Mouse (Mus musculus) erythroblast, embryonic 14.5 days (primary cell): Measurements from ENCODE around the gene Pgm2.

ENCODE experiments used
- GATA1 ChIP-seq: IDR thresholded peaks from 2 replicates; pipeline ENCODE4 v1.6.1; 2012; ENCODE audit warnings: low read length, inconsistent platforms, mixed read lengths
- TAL1 ChIP-seq: IDR thresholded peaks from 3 replicates; pipeline ENCODE4 v1.6.1; 2012; ENCODE audit warnings: low read length, inconsistent platforms, mixed read lengths

DNA sequence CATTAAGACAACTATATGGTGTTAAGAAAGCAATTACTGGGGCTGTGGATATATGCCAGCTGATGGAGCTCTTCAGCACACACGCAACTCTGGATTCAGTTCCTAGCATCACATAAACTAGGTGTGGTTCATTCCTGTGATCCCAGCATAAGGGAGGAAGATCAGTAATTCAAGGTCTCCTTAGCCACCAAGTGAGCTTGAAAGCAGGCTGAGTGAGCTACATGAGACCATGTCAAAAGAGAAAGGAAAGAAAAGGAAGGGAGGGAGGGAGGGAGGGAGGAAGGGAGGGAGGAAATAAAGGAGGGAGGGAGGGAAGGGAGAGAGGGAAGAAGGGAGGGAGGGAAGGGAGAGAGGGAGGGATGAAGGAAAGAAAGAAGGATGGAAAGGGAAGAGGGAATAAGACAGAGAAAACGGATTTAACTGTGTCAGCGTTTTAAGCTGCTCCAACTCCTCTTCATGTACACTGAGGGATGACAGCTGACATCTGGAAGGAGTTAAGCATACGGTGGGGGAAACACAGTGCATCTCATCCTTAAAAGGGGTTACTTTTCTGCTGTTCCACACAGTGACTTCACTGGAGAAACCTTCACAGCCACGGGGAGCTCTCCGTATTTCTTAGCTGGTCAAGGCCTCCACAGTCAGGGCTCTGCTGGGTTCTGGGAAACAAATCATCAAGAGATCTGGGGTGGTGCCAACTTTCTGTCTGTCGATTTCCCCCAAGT is 13.8 kb upstream of the Pgm2 start:
- TF ChIP-seq GATA1 = no peak
- TF ChIP-seq TAL1 = no peak
